Mouse (Mus musculus): ENCODE measurements around the gene Trpv1. TPM values are rescaled to one million over a fixed set of nuclear protein-coding genes. Genes with fewer than 3 reads are reported as not detected.

Trpv1 gene
- polyA plus RNA-seq, 1 experiment from 2014 or later, result 0.10 TPM

DNA sequence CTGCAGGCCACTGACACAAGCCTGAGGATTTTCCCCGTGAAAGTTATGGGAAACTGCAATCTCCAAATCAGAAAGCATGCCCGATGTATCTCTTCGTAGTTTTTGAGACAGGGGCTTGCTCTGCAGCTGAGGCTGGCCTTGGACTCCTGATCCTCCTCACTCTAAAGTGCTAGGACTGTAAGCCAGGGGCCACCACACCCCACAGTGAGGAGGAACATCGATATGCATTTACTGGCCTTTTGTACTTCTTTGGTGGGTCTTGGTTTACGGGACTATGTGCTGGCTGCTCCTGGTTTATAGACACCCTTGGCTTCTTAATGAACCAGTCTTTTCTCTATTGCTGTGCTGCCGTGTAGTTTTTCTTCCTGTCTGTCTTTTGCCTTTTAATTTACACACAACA is 8.1 kb downstream of the Trpv1 start:
- H3K4me1 ChIP-seq (replicated peaks), result peaks cover 2% of the 10 kb centered on the region; the same call in 1 of the 2 replicates
- no peak overlapping the region for H3K9ac ChIP-seq
- ATAC-seq, result peak; percentile 51
- 0 out of 2 replicates have a peak overlapping the region, but pooled peaks have one; percentile 18 for H3K27ac ChIP-seq
- WGBS, result 69% methylated on average over 6 of the region's 6 CpGs
- H3K4me2 ChIP-seq (replicated peaks), result no peak overlapping the region
- no peaks in the 10 kb centered on the region for H3K9me3 ChIP-seq
- H3K4me3 ChIP-seq (replicated peaks), result peak overlapping the region; percentile 7; the same call in 1 of the 2 replicates
- no peaks in the 10 kb centered on the region for H3K36me3 ChIP-seq
- no peaks in the 10 kb centered on the region for H3K27me3 ChIP-seq (replicated peaks)

- H3K27ac ChIP-seq, result 0 out of 2 replicates have a peak overlapping the region, but pooled peaks have one; percentile 18
- peak; percentile 79 for ATAC-seq
- no peaks in the 10 kb centered on the region for H3K36me3 ChIP-seq
- 0 out of 2 replicates have a peak, but pooled peaks cover 2% of the 10 kb centered on the region for H3K4me1 ChIP-seq (replicated peaks)
- H3K27me3 ChIP-seq (replicated peaks), result no peaks in the 10 kb centered on the region
- H3K9me3 ChIP-seq, result no peaks in the 10 kb centered on the region
- H3K4me2 ChIP-seq (replicated peaks), result no peak overlapping the region
- H3K9ac ChIP-seq, result no peak overlapping the region
- 76% methylated on average over 4 of the region's 4 CpGs for WGBS
- no peak overlapping the region for H3K4me3 ChIP-seq (replicated peaks)
Measured at GRCm38 (mm10) chr11:73242777-73243176, 8.7 kb downstream of the Trpv1 start.

DNA sequence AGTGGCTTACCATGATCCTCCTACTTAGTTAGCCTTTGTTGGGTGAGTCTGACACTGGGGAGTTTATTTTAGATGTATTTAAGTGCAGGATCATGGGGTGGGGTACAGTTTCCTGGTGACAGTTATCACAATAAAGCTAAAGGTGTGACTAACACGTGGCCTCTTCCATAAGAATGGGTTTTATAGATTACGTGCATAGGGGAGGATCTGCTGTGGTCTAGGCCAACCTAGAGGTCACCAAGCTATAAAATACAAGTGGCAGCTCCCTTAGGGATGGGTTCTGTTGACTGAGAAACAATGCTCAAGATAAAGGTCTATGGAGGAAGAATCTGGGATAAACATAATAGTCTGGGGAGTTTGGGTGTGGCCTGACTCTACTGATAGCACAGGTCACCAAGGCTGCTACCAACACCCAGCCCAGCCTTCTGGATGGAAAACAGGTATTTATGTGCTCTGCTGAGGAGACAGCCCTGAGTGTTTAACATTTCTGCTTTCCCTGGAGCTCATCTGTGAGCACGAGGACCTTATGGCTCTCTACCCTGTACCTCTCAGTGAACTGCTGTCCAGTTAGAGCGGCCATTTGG is 23.4 kb downstream of the Trpv1 start:
- Histone ChIP-seq H3K4me2 (replicated peaks) (no peak overlapping the region), H3K9ac (no peak overlapping the region), H3K27ac (no peak overlapping the region), H3K36me3 (no peaks in the 10 kb centered on the region), H3K4me1 (replicated peaks) (no peaks in the 10 kb centered on the region), H3K27me3 (replicated peaks) (no peaks in the 10 kb centered on the region), H3K9me3 (no peaks in the 10 kb centered on the region), H3K4me3 (replicated peaks) (no peak overlapping the region)
- WGBS, result 57% methylated on average over 4 of the region's 4 CpGs
- peak; percentile 68 for ATAC-seq

- Histone ChIP-seq H3K4me2 (replicated peaks) (no peak overlapping the region), H3K27me3 (replicated peaks) (no peaks in the 10 kb centered on the region), H3K9ac (no peak overlapping the region), H3K27ac (no peak overlapping the region), H3K9me3 (no peaks in the 10 kb centered on the region), H3K36me3 (no peaks in the 10 kb centered on the region), H3K4me3 (replicated peaks) (no peak overlapping the region), H3K4me1 (replicated peaks) (no peaks in the 10 kb centered on the region)
- ATAC-seq, result no peak
Measured at GRCm38 (mm10) chr11:73258664-73259063, 24.6 kb downstream of the Trpv1 start.

DNA sequence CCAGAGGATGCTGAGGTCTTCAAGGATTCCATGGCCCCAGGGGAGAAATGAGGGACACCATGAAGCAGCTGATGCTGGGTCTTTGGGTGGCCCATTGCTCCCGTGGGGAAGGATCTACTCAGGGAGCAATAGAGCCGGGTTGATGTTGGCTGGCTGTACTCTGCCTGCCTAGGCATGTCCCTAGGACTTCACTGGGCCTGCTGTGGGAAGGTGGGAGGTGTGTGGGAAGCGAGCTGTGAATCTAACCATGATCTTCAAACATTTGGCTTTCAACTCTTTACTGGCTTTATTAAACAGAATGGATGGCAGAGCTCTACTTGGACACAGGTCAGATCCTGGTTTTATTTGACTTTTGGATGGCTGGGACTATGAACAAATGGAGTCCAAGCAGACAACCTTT is 26.4 kb downstream of the Trpv1 start:
- WGBS, result 82% methylated on average over 3 of the region's 3 CpGs

DNA sequence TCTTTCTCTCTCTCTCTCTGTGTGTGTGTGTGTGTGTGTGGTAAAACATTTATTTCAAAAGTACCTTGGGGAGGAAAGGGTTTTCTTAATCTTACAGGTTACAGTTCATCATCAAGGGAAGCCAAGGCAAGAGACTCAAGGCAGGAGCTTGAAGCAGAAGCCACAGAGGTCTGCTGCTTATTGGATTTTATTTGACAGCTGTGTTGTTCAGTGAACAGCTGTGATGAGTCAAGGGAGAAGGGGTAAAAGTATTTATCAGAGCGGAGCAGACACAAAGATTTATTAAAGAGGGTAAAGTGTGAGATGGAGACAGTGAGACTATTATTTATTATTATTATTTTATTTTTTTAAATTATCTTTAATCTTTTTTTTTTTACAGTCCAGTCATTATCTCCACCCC is 27.3 kb downstream of the Trpv1 start:
- no peak for ATAC-seq
- Histone ChIP-seq H3K9ac (no peak overlapping the region), H3K4me1 (replicated peaks) (no peaks in the 10 kb centered on the region), H3K9me3 (no peaks in the 10 kb centered on the region), H3K27me3 (replicated peaks) (no peaks in the 10 kb centered on the region), H3K4me3 (replicated peaks) (no peak overlapping the region), H3K36me3 (no peaks in the 10 kb centered on the region), H3K27ac (no peak overlapping the region), H3K4me2 (replicated peaks) (no peak overlapping the region)
- WGBS, result 66% methylated on average over 1 of the region's 1 CpGs

More for the DNA sequence above, 26.4 kb downstream of the Trpv1 start:
- Histone ChIP-seq H3K4me3 (replicated peaks) (no peak overlapping the region), H3K4me1 (replicated peaks) (no peaks in the 10 kb centered on the region), H3K36me3 (no peaks in the 10 kb centered on the region), H3K27me3 (replicated peaks) (no peaks in the 10 kb centered on the region), H3K9ac (no peak overlapping the region), H3K4me2 (replicated peaks) (no peak overlapping the region), H3K27ac (no peak overlapping the region), H3K9me3 (no peaks in the 10 kb centered on the region)
- ATAC-seq, result no peak

DNA sequence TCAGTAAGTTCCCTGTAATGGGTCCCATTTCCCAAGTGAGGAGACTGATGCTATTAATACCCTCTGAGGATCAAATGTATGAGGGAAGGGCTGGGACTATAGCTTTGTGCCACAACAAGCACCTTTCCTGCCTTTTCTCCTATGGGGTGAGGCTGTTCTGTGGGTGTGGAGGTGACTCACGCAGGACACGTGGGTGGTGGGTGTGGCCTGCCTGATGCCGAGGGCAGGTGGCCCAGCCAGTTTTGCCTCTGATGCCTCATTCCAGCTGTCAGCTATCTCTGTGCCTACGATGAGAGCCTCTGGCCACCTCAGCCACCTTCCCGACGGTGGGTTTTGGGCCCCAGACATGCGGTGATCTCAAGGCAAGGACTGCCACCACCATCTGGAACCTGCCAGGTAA is 33.2 kb downstream of the Trpv1 start, which contains the start of gene Trpv3:
Gene Trpv3 (plus strand): TSS at position 122 of the 400 bp plus-strand sequence.
- no peak within 1 kb of the TSS for H3K4me2 ChIP-seq (replicated peaks)
- no peaks in the 10 kb centered on the region for H3K9me3 ChIP-seq
- no peaks in the 10 kb centered on the region for H3K36me3 ChIP-seq
- H3K27me3 ChIP-seq (replicated peaks), result no peaks in the 10 kb centered on the region
- no peak within 1 kb of the TSS for H3K9ac ChIP-seq
- ATAC-seq, result peak; percentile 90
- no peak within 1 kb of the TSS for H3K27ac ChIP-seq
- H3K4me3 ChIP-seq (replicated peaks), result no peak within 1 kb of the TSS
- no peaks in the 10 kb centered on the region for H3K4me1 ChIP-seq (replicated peaks)
- WGBS, result 69% methylated on average over 7 of the region's 7 CpGs

- Histone ChIP-seq H3K27me3 (replicated peaks) (no peaks in the 10 kb centered on the region), H3K9ac (no peak overlapping the region), H3K9me3 (no peaks in the 10 kb centered on the region), H3K36me3 (no peaks in the 10 kb centered on the region), H3K27ac (no peak overlapping the region), H3K4me3 (replicated peaks) (no peak overlapping the region), H3K4me1 (replicated peaks) (no peaks in the 10 kb centered on the region), H3K4me2 (replicated peaks) (no peak overlapping the region)
- 0 out of 2 replicates have a peak, but pooled peaks have one; percentile 25 for ATAC-seq
- WGBS, result 40% methylated on average over 2 of the region's 2 CpGs
Measured at GRCm38 (mm10) chr11:73274821-73275220, 40.7 kb downstream of the Trpv1 start.

- H3K4me3 ChIP-seq (replicated peaks), result no peak overlapping the region
- no peak overlapping the region for H3K27ac ChIP-seq
- no peaks in the 10 kb centered on the region for H3K36me3 ChIP-seq
- no peaks in the 10 kb centered on the region for H3K9me3 ChIP-seq
- no peak overlapping the region for H3K9ac ChIP-seq
- no peak overlapping the region for H3K4me2 ChIP-seq (replicated peaks)
- no peaks in the 10 kb centered on the region for H3K27me3 ChIP-seq (replicated peaks)
- WGBS, result 36% methylated on average over 5 of the region's 5 CpGs
- no peak for ATAC-seq
- peaks cover 14% of the 10 kb centered on the region for H3K4me1 ChIP-seq (replicated peaks)
Measured at GRCm38 (mm10) chr11:73280710-73281109, 46.6 kb downstream of the Trpv1 start.

DNA sequence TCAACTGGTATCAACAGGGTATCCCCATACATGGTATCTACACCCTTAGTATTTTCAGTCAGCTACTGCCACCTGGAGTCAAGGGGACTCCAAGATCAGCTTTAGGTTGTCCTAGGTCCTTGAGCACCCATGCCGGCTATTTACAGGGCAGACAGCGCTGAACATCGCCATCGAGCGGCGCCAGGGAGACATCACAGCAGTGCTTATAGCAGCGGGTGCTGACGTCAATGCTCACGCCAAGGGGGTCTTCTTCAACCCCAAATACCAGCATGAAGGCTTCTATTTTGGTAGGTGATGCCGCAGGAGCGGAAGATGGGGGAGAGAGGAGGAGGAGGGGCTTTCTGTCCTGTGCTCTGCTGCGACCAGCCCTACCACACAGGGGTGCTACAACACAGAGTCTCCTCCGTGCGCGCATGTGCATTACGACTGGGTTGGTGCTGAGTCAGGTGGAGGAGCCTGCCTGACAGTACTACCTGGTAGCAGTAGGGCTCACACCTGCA is 47.5 kb downstream of the Trpv1 start:
- H3K27me3 ChIP-seq (replicated peaks), result no peaks in the 10 kb centered on the region
- H3K9ac ChIP-seq, result peak overlapping the region; percentile 14; the same call in 1 of the 2 replicates
- no peaks in the 10 kb centered on the region for H3K9me3 ChIP-seq
- H3K4me2 ChIP-seq (replicated peaks), result peak overlapping the region; percentile 59
- H3K27ac ChIP-seq, result no peak overlapping the region
- 5% methylated on average over 16 of the region's 16 CpGs for WGBS
- no peaks in the 10 kb centered on the region for H3K36me3 ChIP-seq
- peaks cover 14% of the 10 kb centered on the region for H3K4me1 ChIP-seq (replicated peaks)
- peak; percentile 93 for ATAC-seq
- H3K4me3 ChIP-seq (replicated peaks), result peak overlapping the region; percentile 33; the same call in 1 of the 2 replicates

DNA sequence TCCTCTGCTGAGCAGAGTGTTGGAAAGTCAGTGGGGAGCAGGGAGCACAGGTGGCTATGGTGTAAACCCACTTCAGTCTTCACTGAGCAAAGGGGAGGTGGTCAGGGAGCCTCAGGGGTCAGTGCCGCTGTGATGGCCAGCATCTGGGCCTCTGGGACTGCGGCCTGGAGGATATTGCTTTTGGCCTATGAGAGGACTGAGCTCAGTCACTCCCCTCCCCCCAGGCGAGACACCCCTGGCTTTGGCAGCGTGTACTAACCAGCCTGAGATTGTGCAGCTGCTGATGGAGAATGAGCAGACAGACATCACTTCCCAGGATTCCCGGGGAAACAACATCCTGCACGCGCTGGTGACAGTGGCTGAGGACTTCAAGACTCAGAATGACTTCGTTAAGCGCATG is 49.3 kb downstream of the Trpv1 start:
- no peak overlapping the region for H3K9ac ChIP-seq
- no peak overlapping the region for H3K4me2 ChIP-seq (replicated peaks)
- H3K4me1 ChIP-seq (replicated peaks), result peaks cover 14% of the 10 kb centered on the region
- ATAC-seq, result peak; percentile 32
- 25% methylated on average over 9 of the region's 9 CpGs for WGBS
- H3K36me3 ChIP-seq, result no peaks in the 10 kb centered on the region
- H3K27me3 ChIP-seq (replicated peaks), result no peaks in the 10 kb centered on the region
- H3K9me3 ChIP-seq, result no peaks in the 10 kb centered on the region
- no peak overlapping the region for H3K27ac ChIP-seq
- H3K4me3 ChIP-seq (replicated peaks), result no peak overlapping the region

GRCm38 (mm10) chr11:73283926-73284325 is 49.8 kb downstream of the Trpv1 start:
- Histone ChIP-seq H3K4me1 (replicated peaks) (peaks cover 14% of the 10 kb centered on the region), H3K9me3 (no peaks in the 10 kb centered on the region), H3K9ac (no peak overlapping the region), H3K4me2 (replicated peaks) (no peak overlapping the region), H3K27ac (0 out of 2 replicates have a peak overlapping the region, but pooled peaks have one; percentile 15), H3K4me3 (replicated peaks) (no peak overlapping the region), H3K36me3 (no peaks in the 10 kb centered on the region), H3K27me3 (replicated peaks) (no peaks in the 10 kb centered on the region)
- ATAC-seq, result no peak
- 31% methylated on average over 1 of the region's 1 CpGs for WGBS

DNA sequence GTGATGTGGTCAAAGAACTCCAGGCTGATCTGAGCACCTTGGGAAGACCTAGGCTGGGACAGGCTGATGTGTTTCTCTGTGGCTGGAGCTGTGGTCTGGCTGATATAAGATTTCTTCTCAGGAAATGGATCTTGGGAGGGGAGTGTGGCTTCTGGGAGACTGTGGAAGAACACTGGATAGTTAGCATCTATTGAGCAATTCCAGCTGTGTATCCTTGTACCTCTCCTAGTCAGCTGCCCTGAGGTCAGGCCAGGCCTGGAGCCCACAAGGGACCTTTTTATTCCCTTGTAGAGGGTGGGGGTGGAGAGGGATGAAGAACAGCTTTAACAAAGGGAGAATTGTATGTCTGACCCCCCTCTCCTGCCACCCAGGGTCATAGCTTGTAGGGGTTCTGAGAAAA is 50.3 kb downstream of the Trpv1 start:
- Histone ChIP-seq H3K4me2 (replicated peaks) (no peak overlapping the region), H3K9ac (no peak overlapping the region), H3K27me3 (replicated peaks) (no peaks in the 10 kb centered on the region), H3K4me3 (replicated peaks) (no peak overlapping the region), H3K36me3 (no peaks in the 10 kb centered on the region), H3K9me3 (no peaks in the 10 kb centered on the region), H3K27ac (no peak overlapping the region), H3K4me1 (replicated peaks) (peaks cover 14% of the 10 kb centered on the region)
- ATAC-seq, result no peak
